Comparison of ENCODE assay signal across 7 mouse cellular contexts in the genomic region with DNA sequence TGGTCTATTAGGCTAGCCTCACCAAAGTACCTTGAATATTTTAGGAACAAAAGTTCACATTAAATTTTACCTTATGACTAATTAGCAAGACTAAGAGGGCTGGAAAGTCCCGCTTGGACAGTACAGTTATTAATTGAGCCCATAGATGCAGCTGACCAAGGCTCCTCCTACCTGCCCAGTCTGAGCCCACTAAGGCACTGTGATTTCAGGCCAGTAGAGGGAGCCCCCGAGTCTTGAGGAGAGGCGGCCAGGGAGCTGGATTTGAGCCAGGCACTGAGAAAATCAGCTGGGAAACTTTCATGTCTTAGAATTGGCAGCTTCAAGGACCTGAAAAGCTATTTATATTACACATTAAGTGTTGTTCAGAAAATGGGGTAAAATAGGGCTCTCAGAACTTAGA. TPM values are rescaled to one million over a fixed set of nuclear protein-coding genes. Genes with fewer than 3 reads are reported as not detected.
DNase-seq lines count a peak whose midpoint lies in the region; ATAC-seq and TF ChIP-seq lines count a peak whose summit lies in the region.

No protein-coding gene starts in this region.

- no peaks in the 10 kb centered on the region for H3K36me3 ChIP-seq in forebrain, embryonic 15.5 days
- no peaks in the 10 kb centered on the region for H3K36me3 ChIP-seq in hindbrain, embryonic 16.5 days (ENCODE audit: control insufficient read depth, insufficient read depth, low read length)
- no peaks in the 10 kb centered on the region for H3K36me3 ChIP-seq in midbrain, embryonic 14.5 days (ENCODE audit: control insufficient read depth, insufficient read depth, low read length)
- no peaks in the 10 kb centered on the region for H3K36me3 ChIP-seq in spleen, adult 2 months (ENCODE audit: control insufficient read depth, insufficient read depth, low read length)

- CTCF ChIA-PET in Patski (lab: Charles Lee), result interaction anchor here (0.6 to 2.0 kb wide), 7 partner anchors 9 to 455 kb away, joined by 3 to 7 read pairs (median 6); no protein-coding TSS in a partner anchor

- 7% methylated on average over 3 of the region's 3 CpGs for WGBS in forebrain, embryonic 15.5 days
- WGBS in hindbrain, embryonic 16.5 days, result 8% methylated on average over 3 of the region's 3 CpGs
- 15% methylated on average over 3 of the region's 3 CpGs for WGBS in midbrain, embryonic 14.5 days
- 14% methylated on average over 3 of the region's 3 CpGs for WGBS in spleen, adult 2 months

- DNase-seq in Patski (ENCODE audit: low read depth, low spot score), result peak; percentile 15
- DNase-seq in left cerebral cortex, adult 8-10 months (ENCODE audit: low spot score in 2 of 2), result peak; percentile 48 to 62
- peak; percentile 90 for DNase-seq in midbrain, embryonic 14.5 days
- DNase-seq in spleen, adult 2 months (ENCODE audit: low read depth in 1 of 2, low spot score in 2 of 2), result peak; percentile 14 to 62

- no peak overlapping the region for H3K27ac ChIP-seq in forebrain, embryonic 15.5 days (replicated peaks)
- no peak overlapping the region for H3K27ac ChIP-seq in hindbrain, embryonic 16.5 days (ENCODE audit: low read depth, low read length)
- H3K27ac ChIP-seq in midbrain, embryonic 14.5 days (replicated peaks; ENCODE audit: low read depth, low read length), result peak overlapping the region; percentile 14; the same call in 1 of the 2 replicates
- no peak overlapping the region for H3K27ac ChIP-seq in spleen, adult 2 months (ENCODE audit: insufficient read depth, low read length)

- TF ChIP-seq CTCF in Patski (IDR thresholded peaks at IDR 0.05), result peak; percentile 93
- peak; percentile 68; the same call in 1 of the 2 replicates for TF ChIP-seq CTCF in spleen, adult 2 months (IDR thresholded peaks at IDR 0.05; ENCODE audit: extremely low read depth, insufficient read depth, insufficient read length, insufficient replicate concordance)

- H3K4me3 ChIP-seq in forebrain, embryonic 15.5 days, result no peak overlapping the region
- no peak overlapping the region for H3K4me3 ChIP-seq in hindbrain, embryonic 16.5 days (ENCODE audit: low read length)
- H3K4me3 ChIP-seq in midbrain, embryonic 14.5 days (replicated peaks; ENCODE audit: low read depth, low read length), result no peak overlapping the region
- H3K4me3 ChIP-seq in spleen, adult 2 months (ENCODE audit: extremely low read depth, insufficient read depth, insufficient read length), result no peak overlapping the region

- POLR2A ChIA-PET in Patski (lab: Charles Lee), result no interaction called here

- H3K4me2 ChIP-seq in forebrain, embryonic 15.5 days (replicated peaks), result no peak overlapping the region
- no peak overlapping the region for H3K4me2 ChIP-seq in hindbrain, embryonic 16.5 days (ENCODE audit: low read length)
- no peak overlapping the region for H3K4me2 ChIP-seq in midbrain, embryonic 14.5 days (ENCODE audit: low read length)

- no peak overlapping the region for H3K9ac ChIP-seq in forebrain, embryonic 15.5 days (replicated peaks)
- H3K9ac ChIP-seq in hindbrain, embryonic 16.5 days (ENCODE audit: low read depth, low read length), result no peak overlapping the region
- H3K9ac ChIP-seq in midbrain, embryonic 14.5 days (replicated peaks; ENCODE audit: low read length), result no peak overlapping the region

- no peak for TF ChIP-seq POLR2A in spleen, adult 2 months (IDR thresholded peaks at IDR 0.05; ENCODE audit: low read depth, low read length)

- no peaks in the 10 kb centered on the region for H3K9me3 ChIP-seq in forebrain, embryonic 15.5 days
- H3K9me3 ChIP-seq in hindbrain, embryonic 16.5 days (ENCODE audit: control insufficient read depth, low read length), result no peaks in the 10 kb centered on the region
- H3K9me3 ChIP-seq in midbrain, embryonic 14.5 days (ENCODE audit: control insufficient read depth, low read length), result no peaks in the 10 kb centered on the region

- peaks cover 4% of the 10 kb centered on the region for H3K27me3 ChIP-seq in Patski
- no peaks in the 10 kb centered on the region for H3K27me3 ChIP-seq in forebrain, embryonic 15.5 days
- H3K27me3 ChIP-seq in hindbrain, embryonic 16.5 days (replicated peaks; ENCODE audit: control insufficient read depth, insufficient read depth, low read length), result no peaks in the 10 kb centered on the region
- H3K27me3 ChIP-seq in midbrain, embryonic 14.5 days (ENCODE audit: control insufficient read depth, insufficient read depth, low read length), result no peaks in the 10 kb centered on the region
- no peaks in the 10 kb centered on the region; the same call in 1 of the 2 replicates for H3K27me3 ChIP-seq in spleen, adult 2 months (ENCODE audit: control insufficient read depth, insufficient read depth, low read length)

- peaks cover 12% of the 10 kb centered on the region for H3K4me1 ChIP-seq in forebrain, embryonic 15.5 days
- H3K4me1 ChIP-seq in hindbrain, embryonic 16.5 days (ENCODE audit: control insufficient read depth, insufficient read depth, low read depth, low read length), result peaks cover 9% of the 10 kb centered on the region; the same call in 1 of the 2 replicates
- no peaks in the 10 kb centered on the region for H3K4me1 ChIP-seq in midbrain, embryonic 14.5 days (ENCODE audit: control insufficient read depth, insufficient read depth, low read length)
- H3K4me1 ChIP-seq in spleen, adult 2 months (ENCODE audit: control insufficient read depth, insufficient read depth, insufficient read length), result no peaks in the 10 kb centered on the region

- ATAC-seq in Patski, result peak; percentile 83
- ATAC-seq in cerebellum, adult (ENCODE audit: insufficient number of reproducible peaks, low FRiP score, low TSS enrichment), result 0 out of 2 replicates have a peak, but pooled peaks have one; percentile 58
- peak; percentile 61; the same call in 1 of the 2 replicates for ATAC-seq in forebrain, embryonic 15.5 days (replicated peaks)
- ATAC-seq in hindbrain, embryonic 16.5 days, result peak; percentile 79; the same call in 1 of the 2 replicates
- no peak for ATAC-seq in midbrain, embryonic 14.5 days (ENCODE audit: low FRiP score, low TSS enrichment)

- in situ Hi-C loops in Patski (cut with MboI; ENCODE audit: low pct_unique_long_range_greater_than_20kb), result no loop called here

RNA-seq across cellular contexts. Expression of a gene that starts 52.4 kb away (rescaled TPM):
- 39.6 TPM for polyA plus RNA-seq in Patski (2021)
- 18.8 and 22.3 TPM in 2 replicates for polyA plus RNA-seq in forebrain, embryonic 15.5 days (2015; fragmentation: Nextera tagmentation; extraction: Ambion mirVana)
- 5.6 and 6.4 TPM in 2 replicates for polyA plus RNA-seq in hindbrain, embryonic 16.5 days (2015; fragmentation: Nextera tagmentation; extraction: Ambion mirVana)
- 1 to 10 TPM in 2 of 4 experiments, under 1 TPM in 2; 0.52 to 1.6 (median 0.84) TPM for total RNA-seq in left cerebral cortex, adult 8-10 months (2022)
- polyA plus RNA-seq in midbrain, embryonic 14.5 days (2014; fragmentation: Nextera tagmentation; extraction: Ambion mirVana), result 6.4 and 12.5 TPM in 2 replicates
- 4.6 and 5.0 TPM in 2 replicates for polyA plus RNA-seq in spleen, adult 2 months (2012; rRNA removed)

Comparison
In these comparisons a context has a peak if more than half of its experiments do, and no peak if none do; other contexts are left out.
1. DNase-seq: peak in every context shown above with its lines; median percentile 90 in midbrain, embryonic 14.5 days; 55 in left cerebral cortex, adult 8-10 months; 38 in spleen, adult 2 months; 15 in Patski.